Mouse (Mus musculus): ENCODE measurements around the gene Cfap73. TPM values are rescaled to one million over a fixed set of nuclear protein-coding genes. Genes with fewer than 3 reads are reported as not detected.

Gene Cfap73
- polyA plus RNA-seq, 1 experiment from 2014 or later = not detected

- no peaks in the 10 kb centered on the region for H3K27me3 ChIP-seq
- no peaks in the 10 kb centered on the region for H3K9me3 ChIP-seq
- no peak overlapping the region for H3K27ac ChIP-seq
- 72% methylated on average over 16 of the region's 16 CpGs for WGBS
- ATAC-seq (ENCODE audit: insufficient number of reproducible peaks, insufficient read depth, low FRiP score, low TSS enrichment) = no peak
- H3K36me3 ChIP-seq = no peaks in the 10 kb centered on the region
- H3K4me2 ChIP-seq (replicated peaks) = no peak overlapping the region
- no peak overlapping the region for H3K9ac ChIP-seq
- peaks cover 21% of the 10 kb centered on the region for H3K4me1 ChIP-seq
- H3K4me3 ChIP-seq = no peak overlapping the region
Observed at GRCm38 (mm10) chr5:120590356-120591010, 43.6 kb downstream of the Cfap73 start.

- WGBS = under 1% methylated on average over 35 of the region's 35 CpGs
- H3K4me2 ChIP-seq (replicated peaks) = peak within 1 kb of the TSS; percentile 95
- H3K4me3 ChIP-seq = peak within 1 kb of the TSS; percentile 73
- ATAC-seq (ENCODE audit: insufficient number of reproducible peaks, insufficient read depth, low FRiP score, low TSS enrichment) = peak; percentile 93
- peaks cover 26% of the 10 kb centered on the region for H3K4me1 ChIP-seq
- H3K9me3 ChIP-seq = no peaks in the 10 kb centered on the region
- no peaks in the 10 kb centered on the region for H3K27me3 ChIP-seq
- peaks cover 6% of the 10 kb centered on the region; the same call in 1 of the 2 replicates for H3K36me3 ChIP-seq
- H3K9ac ChIP-seq = peak within 1 kb of the TSS; percentile 72
- H3K27ac ChIP-seq = peak within 1 kb of the TSS; percentile 18; the same call in 1 of the 2 replicates
Observed at GRCm38 (mm10) chr5:120588569-120589094, 45.4 kb downstream of the Cfap73 start, which contains the start of the genes Tpcn1 and Iqcd. TSS of gene Tpcn1 (minus strand) at chr5:120588673. TSS of gene Iqcd (plus strand) at chr5:120589016.

- Histone ChIP-seq H3K4me1 (peaks cover 26% of the 10 kb centered on the region), H3K9ac (peak overlapping the region; percentile 72), H3K4me3 (peak overlapping the region; percentile 73), H3K36me3 (peaks cover 12% of the 10 kb centered on the region), H3K9me3 (no peaks in the 10 kb centered on the region), H3K27me3 (no peaks in the 10 kb centered on the region), H3K27ac (peak overlapping the region; percentile 18; the same call in 1 of the 2 replicates), H3K4me2 (replicated peaks) (peak overlapping the region; percentile 95)
- no peak; the same call in 1 of the 2 replicates for ATAC-seq (ENCODE audit: insufficient number of reproducible peaks, insufficient read depth, low FRiP score, low TSS enrichment)
- 1% methylated on average over 29 of the region's 29 CpGs for WGBS
Observed at GRCm38 (mm10) chr5:120587940-120588568, 46.0 kb downstream of the Cfap73 start.

- H3K9ac ChIP-seq = peak overlapping the region; percentile 72; the same call in 1 of the 2 replicates
- ATAC-seq (ENCODE audit: insufficient number of reproducible peaks, insufficient read depth, low FRiP score, low TSS enrichment) = no peak
- no peaks in the 10 kb centered on the region for H3K9me3 ChIP-seq
- H3K4me1 ChIP-seq = peaks cover 26% of the 10 kb centered on the region
- peaks cover 17% of the 10 kb centered on the region for H3K36me3 ChIP-seq
- H3K27me3 ChIP-seq = no peaks in the 10 kb centered on the region
- peak overlapping the region; percentile 73 for H3K4me3 ChIP-seq
- peak overlapping the region; percentile 95 for H3K4me2 ChIP-seq (replicated peaks)
- 32% methylated on average over 9 of the region's 9 CpGs for WGBS
- H3K27ac ChIP-seq = no peak overlapping the region; the same call in 1 of the 2 replicates
Observed at GRCm38 (mm10) chr5:120587616-120587926, 46.5 kb downstream of the Cfap73 start.

GRCm38 (mm10) chr5:120586741-120587615, 47.1 kb downstream of the Cfap73 start:
- Histone ChIP-seq H3K4me3 (peak overlapping the region; percentile 73), H3K27me3 (no peaks in the 10 kb centered on the region), H3K4me2 (replicated peaks) (peak overlapping the region; percentile 95), H3K27ac (peak overlapping the region; percentile 51; the same call in 1 of the 2 replicates), H3K4me1 (peaks cover 26% of the 10 kb centered on the region), H3K9me3 (no peaks in the 10 kb centered on the region), H3K36me3 (peaks cover 21% of the 10 kb centered on the region), H3K9ac (0 out of 2 replicates have a peak overlapping the region, but pooled peaks have one; percentile 72)
- 15% methylated on average over 17 of the region's 17 CpGs for WGBS
- ATAC-seq (ENCODE audit: insufficient number of reproducible peaks, insufficient read depth, low FRiP score, low TSS enrichment) = no peak

- Histone ChIP-seq H3K9ac (no peak overlapping the region), H3K4me3 (no peak overlapping the region), H3K4me2 (replicated peaks) (no peak overlapping the region), H3K27ac (no peak overlapping the region), H3K36me3 (peaks cover 25% of the 10 kb centered on the region), H3K4me1 (peaks cover 30% of the 10 kb centered on the region), H3K9me3 (no peaks in the 10 kb centered on the region), H3K27me3 (no peaks in the 10 kb centered on the region)
- no peak for ATAC-seq (ENCODE audit: insufficient number of reproducible peaks, insufficient read depth, low FRiP score, low TSS enrichment)
- WGBS = 41% methylated on average over 15 of the region's 15 CpGs
Observed at GRCm38 (mm10) chr5:120584968-120585367, 49.1 kb downstream of the Cfap73 start.

- Histone ChIP-seq H3K9ac (no peak overlapping the region), H3K4me3 (no peak overlapping the region), H3K36me3 (peaks cover 25% of the 10 kb centered on the region), H3K4me1 (peaks cover 41% of the 10 kb centered on the region), H3K27ac (no peak overlapping the region), H3K4me2 (replicated peaks) (no peak overlapping the region), H3K9me3 (no peaks in the 10 kb centered on the region), H3K27me3 (no peaks in the 10 kb centered on the region)
- no peak for ATAC-seq (ENCODE audit: insufficient number of reproducible peaks, insufficient read depth, low FRiP score, low TSS enrichment)
- 94% methylated on average over 4 of the region's 4 CpGs for WGBS
Observed at GRCm38 (mm10) chr5:120583511-120583910, 50.5 kb downstream of the Cfap73 start.

- Histone ChIP-seq H3K4me1 (peaks cover 41% of the 10 kb centered on the region), H3K4me2 (replicated peaks) (no peak overlapping the region), H3K27me3 (no peaks in the 10 kb centered on the region), H3K4me3 (no peak overlapping the region), H3K9ac (no peak overlapping the region), H3K27ac (no peak overlapping the region), H3K36me3 (peaks cover 25% of the 10 kb centered on the region), H3K9me3 (no peaks in the 10 kb centered on the region)
- ATAC-seq (ENCODE audit: insufficient number of reproducible peaks, insufficient read depth, low FRiP score, low TSS enrichment) = no peak
- 81% methylated on average over 9 of the region's 9 CpGs for WGBS
Observed at GRCm38 (mm10) chr5:120582002-120582401, 52.0 kb downstream of the Cfap73 start.

- Histone ChIP-seq H3K27me3 (no peaks in the 10 kb centered on the region), H3K9ac (no peak overlapping the region), H3K4me2 (replicated peaks) (no peak overlapping the region), H3K9me3 (no peaks in the 10 kb centered on the region), H3K4me1 (peaks cover 37% of the 10 kb centered on the region), H3K4me3 (no peak overlapping the region), H3K36me3 (peaks cover 25% of the 10 kb centered on the region), H3K27ac (peak overlapping the region; percentile 80)
- ATAC-seq (ENCODE audit: insufficient number of reproducible peaks, insufficient read depth, low FRiP score, low TSS enrichment) = no peak
- WGBS = 88% methylated on average over 26 of the region's 26 CpGs
Observed at GRCm38 (mm10) chr5:120579898-120580626, 54.0 kb downstream of the Cfap73 start.

GRCm38 (mm10) chr5:120579211-120579897, 54.7 kb downstream of the Cfap73 start:
- H3K27me3 ChIP-seq = no peaks in the 10 kb centered on the region
- no peak overlapping the region; the same call in 1 of the 2 replicates for H3K4me2 ChIP-seq (replicated peaks)
- H3K27ac ChIP-seq = peak overlapping the region; percentile 80
- no peaks in the 10 kb centered on the region for H3K9me3 ChIP-seq
- 43% methylated on average over 26 of the region's 26 CpGs for WGBS
- H3K4me1 ChIP-seq = peaks cover 34% of the 10 kb centered on the region
- H3K36me3 ChIP-seq = peaks cover 25% of the 10 kb centered on the region
- no peak overlapping the region for H3K9ac ChIP-seq
- no peak for ATAC-seq (ENCODE audit: insufficient number of reproducible peaks, insufficient read depth, low FRiP score, low TSS enrichment)
- H3K4me3 ChIP-seq = no peak overlapping the region
